Mouse (Mus musculus): ENCODE measurements around the gene Tgm4. TPM values are rescaled to one million over a fixed set of nuclear protein-coding genes. Genes with fewer than 3 reads are reported as not detected.

Tgm4 gene
- polyA plus RNA-seq, 1 experiment from 2014 or later, result 0.35 TPM

DNA sequence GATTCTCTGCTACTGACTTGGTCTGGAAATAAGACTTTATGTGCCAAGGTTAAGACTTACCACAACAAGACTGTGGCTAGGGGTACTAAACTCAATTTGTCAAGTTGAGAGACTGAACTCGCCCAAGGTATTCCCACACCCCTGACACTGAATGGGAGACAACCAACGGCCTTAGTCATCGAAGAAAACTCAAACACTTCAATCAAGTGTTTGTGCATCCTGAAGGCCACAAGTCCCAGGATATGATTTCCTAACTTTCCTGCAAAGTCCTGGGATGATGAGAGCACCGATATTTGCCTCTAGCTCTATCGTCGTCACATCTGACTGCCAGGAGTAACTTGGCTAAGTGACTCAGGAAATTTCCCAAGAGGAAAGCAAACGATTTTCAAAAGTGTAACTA, 74.7 kb downstream of the Tgm4 start:
- no peak overlapping the region for H3K4me3 ChIP-seq (ENCODE audit: control insufficient read depth in 1 of 2, insufficient read depth in 1 of 2, low read depth in 1 of 2, low read length in 2 of 2)
- no peak for ATAC-seq (ENCODE audit: insufficient number of reproducible peaks, insufficient read depth, low FRiP score, low read depth)
- H3K9ac ChIP-seq (ENCODE audit: low read length), result no peak overlapping the region
- peaks cover 0 to 15% of the 10 kb centered on the region in 2 experiments; a peak in 3 of 4 replicates for H3K4me1 ChIP-seq (ENCODE audit: control insufficient read depth in 2 of 2, insufficient read depth in 2 of 2, low read length in 2 of 2)
- H3K9me3 ChIP-seq (ENCODE audit: control insufficient read depth, low read length), result no peaks in the 10 kb centered on the region
- H3K36me3 ChIP-seq (ENCODE audit: control insufficient read depth, insufficient read depth, low read length), result peaks cover 10% of the 10 kb centered on the region
- no peaks in the 10 kb centered on the region for H3K27me3 ChIP-seq (ENCODE audit: control insufficient read depth, insufficient read depth, low read length)
- WGBS, result 89% methylated on average over 7 of the region's 7 CpGs
- no peak overlapping the region for H3K4me2 ChIP-seq (ENCODE audit: low read length)
- no peak overlapping the region for H3K27ac ChIP-seq (replicated peaks in 1 of 2; ENCODE audit: control insufficient read depth in 1 of 2, insufficient read depth in 1 of 2, low read depth in 2 of 2, low read length in 2 of 2)

DNA sequence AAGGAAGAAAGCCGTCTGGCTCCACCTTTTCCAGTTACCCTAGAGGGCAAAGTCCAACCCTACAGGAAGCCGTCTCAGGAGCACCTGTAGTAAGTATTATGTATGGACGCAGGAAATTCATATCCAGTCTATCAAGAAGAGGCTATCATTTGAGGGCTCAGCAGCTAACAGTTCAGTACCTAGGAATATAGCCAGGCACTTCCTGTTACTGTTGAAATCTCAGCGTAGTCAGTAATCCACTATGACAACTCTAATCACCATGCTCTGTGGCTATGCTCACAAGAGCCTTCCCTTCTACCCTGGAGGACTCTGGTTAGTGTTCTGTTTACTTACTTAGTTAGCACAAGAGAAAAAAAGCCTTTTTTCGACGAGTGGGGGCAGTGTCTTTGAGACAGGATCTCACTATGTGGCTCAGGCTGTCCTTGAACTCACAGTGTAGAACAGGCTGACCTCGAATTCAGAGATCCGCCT, 77.3 kb downstream of the Tgm4 start:
- ATAC-seq (ENCODE audit: insufficient number of reproducible peaks, insufficient read depth, low FRiP score, low read depth), result no peak
- peak overlapping the region in 1 of 2 experiments; percentile 95; a peak in 2 of 4 replicates for H3K4me3 ChIP-seq (ENCODE audit: control insufficient read depth in 1 of 2, insufficient read depth in 1 of 2, low read depth in 1 of 2, low read length in 2 of 2)
- peak overlapping the region; percentile 96 for H3K9ac ChIP-seq (ENCODE audit: low read length)
- peaks cover 0 to 15% of the 10 kb centered on the region in 2 experiments; a peak in 3 of 4 replicates for H3K4me1 ChIP-seq (ENCODE audit: control insufficient read depth in 2 of 2, insufficient read depth in 2 of 2, low read length in 2 of 2)
- H3K36me3 ChIP-seq (ENCODE audit: control insufficient read depth, insufficient read depth, low read length), result peaks cover 11% of the 10 kb centered on the region
- H3K4me2 ChIP-seq (ENCODE audit: low read length), result peak overlapping the region; percentile 98
- no peak overlapping the region for H3K27ac ChIP-seq (replicated peaks in 1 of 2; ENCODE audit: control insufficient read depth in 1 of 2, insufficient read depth in 1 of 2, low read depth in 2 of 2, low read length in 2 of 2)
- H3K27me3 ChIP-seq (ENCODE audit: control insufficient read depth, insufficient read depth, low read length), result no peaks in the 10 kb centered on the region
- WGBS, result 52% methylated on average over 8 of the region's 8 CpGs
- H3K9me3 ChIP-seq (ENCODE audit: control insufficient read depth, low read length), result no peaks in the 10 kb centered on the region

DNA sequence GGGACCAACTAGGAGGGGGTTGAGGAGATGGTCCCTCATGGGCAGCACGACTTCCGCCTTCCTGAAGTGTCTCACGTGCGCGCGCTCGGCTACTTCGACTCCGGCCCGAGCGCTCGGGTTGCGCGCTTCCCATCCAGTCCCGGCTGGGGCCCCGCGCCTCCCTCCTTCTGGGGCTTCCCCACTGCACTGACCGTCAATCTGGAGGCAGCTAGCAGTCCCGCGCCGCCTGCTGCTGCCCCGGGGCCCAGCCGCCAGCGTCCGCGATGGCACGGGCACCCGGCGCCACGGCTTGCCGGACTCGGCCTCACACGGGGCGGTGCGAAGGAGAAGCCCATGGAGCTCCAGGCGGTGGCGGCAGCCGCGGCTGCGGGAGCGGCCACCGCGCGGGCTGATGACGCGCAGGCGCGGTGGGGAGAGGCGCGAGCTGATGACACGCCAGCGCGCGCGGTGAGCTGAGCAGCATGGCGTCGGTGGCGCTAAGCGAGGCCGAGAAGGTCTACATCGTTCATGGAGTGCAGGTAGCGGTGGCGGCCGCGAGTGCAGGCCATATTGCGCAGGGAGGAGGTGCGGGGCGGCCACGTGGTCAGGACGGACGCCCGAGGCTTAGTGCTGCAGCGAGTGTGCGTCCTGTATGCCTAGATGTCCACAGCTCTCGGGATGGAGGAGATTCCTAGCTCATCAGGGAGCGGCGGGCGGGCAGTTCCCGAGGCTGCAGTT, 78.4 kb downstream of the Tgm4 start, which contains the start of the genes Zdhhc3 and Exosc7:
Zdhhc3 (minus strand) TSS at position 401 of the 717 bp plus-strand sequence.
Exosc7 (plus strand) TSS at position 411 of the 717 bp plus-strand sequence.
- H3K9ac ChIP-seq (ENCODE audit: low read length), result peak within 1 kb of the TSS; percentile 96
- ATAC-seq (ENCODE audit: insufficient number of reproducible peaks, insufficient read depth, low FRiP score, low read depth), result peak; percentile 92
- peak within 1 kb of the TSS; percentile 62 to 95 for H3K4me3 ChIP-seq (ENCODE audit: control insufficient read depth in 1 of 2, insufficient read depth in 1 of 2, low read depth in 1 of 2, low read length in 2 of 2)
- H3K36me3 ChIP-seq (ENCODE audit: control insufficient read depth, insufficient read depth, low read length), result peaks cover 19% of the 10 kb centered on the region
- WGBS, result under 1% methylated on average over 74 of the region's 79 CpGs
- H3K4me2 ChIP-seq (ENCODE audit: low read length), result peak within 1 kb of the TSS; percentile 98
- H3K4me1 ChIP-seq (ENCODE audit: control insufficient read depth in 2 of 2, insufficient read depth in 2 of 2, low read length in 2 of 2), result peaks cover 0 to 15% of the 10 kb centered on the region in 2 experiments; a peak in 3 of 4 replicates
- H3K27me3 ChIP-seq (ENCODE audit: control insufficient read depth, insufficient read depth, low read length), result no peaks in the 10 kb centered on the region
- no peaks in the 10 kb centered on the region for H3K9me3 ChIP-seq (ENCODE audit: control insufficient read depth, low read length)
- peak within 1 kb of the TSS; percentile 85 to 92 for H3K27ac ChIP-seq (replicated peaks in 1 of 2; ENCODE audit: control insufficient read depth in 1 of 2, insufficient read depth in 1 of 2, low read depth in 2 of 2, low read length in 2 of 2)

DNA sequence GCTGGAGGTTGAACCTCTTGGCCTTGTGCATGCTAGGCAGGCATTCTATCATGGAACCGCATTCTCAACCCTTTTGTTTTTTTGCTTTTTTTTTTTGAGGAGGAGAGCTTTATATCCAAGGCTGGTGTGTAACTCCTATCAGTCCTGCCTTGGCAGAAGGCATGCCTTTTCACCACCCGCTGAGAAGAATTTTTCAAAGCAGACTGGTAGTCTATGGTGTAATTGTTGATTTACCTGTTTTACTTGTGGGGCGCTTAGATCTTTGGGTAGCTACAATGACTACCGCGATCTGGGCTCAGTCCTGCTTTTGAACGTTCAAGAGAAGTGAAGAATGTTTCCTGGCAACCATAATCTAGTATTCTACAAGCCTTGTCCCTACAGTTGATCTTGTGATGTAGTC, 79.4 kb downstream of the Tgm4 start:
- Histone ChIP-seq H3K4me1 (ENCODE audit: control insufficient read depth in 2 of 2, insufficient read depth in 2 of 2, low read length in 2 of 2) (peaks cover 0 to 15% of the 10 kb centered on the region in 2 experiments; a peak in 3 of 4 replicates), H3K4me2 (ENCODE audit: low read length) (peak overlapping the region; percentile 98), H3K36me3 (ENCODE audit: control insufficient read depth, insufficient read depth, low read length) (peaks cover 27% of the 10 kb centered on the region), H3K4me3 (ENCODE audit: control insufficient read depth in 1 of 2, insufficient read depth in 1 of 2, low read depth in 1 of 2, low read length in 2 of 2) (peak overlapping the region; percentile 62 to 95), H3K9me3 (ENCODE audit: control insufficient read depth, low read length) (no peaks in the 10 kb centered on the region), H3K27ac (replicated peaks in 1 of 2; ENCODE audit: control insufficient read depth in 1 of 2, insufficient read depth in 1 of 2, low read depth in 2 of 2, low read length in 2 of 2) (peak overlapping the region in 1 of 2 experiments; percentile 92; a peak in 1 of 4 replicates), H3K27me3 (ENCODE audit: control insufficient read depth, insufficient read depth, low read length) (no peaks in the 10 kb centered on the region), H3K9ac (ENCODE audit: low read length) (peak overlapping the region; percentile 96)
- 58% methylated on average over 6 of the region's 6 CpGs for WGBS
- no peak for ATAC-seq (ENCODE audit: insufficient number of reproducible peaks, insufficient read depth, low FRiP score, low read depth)

DNA sequence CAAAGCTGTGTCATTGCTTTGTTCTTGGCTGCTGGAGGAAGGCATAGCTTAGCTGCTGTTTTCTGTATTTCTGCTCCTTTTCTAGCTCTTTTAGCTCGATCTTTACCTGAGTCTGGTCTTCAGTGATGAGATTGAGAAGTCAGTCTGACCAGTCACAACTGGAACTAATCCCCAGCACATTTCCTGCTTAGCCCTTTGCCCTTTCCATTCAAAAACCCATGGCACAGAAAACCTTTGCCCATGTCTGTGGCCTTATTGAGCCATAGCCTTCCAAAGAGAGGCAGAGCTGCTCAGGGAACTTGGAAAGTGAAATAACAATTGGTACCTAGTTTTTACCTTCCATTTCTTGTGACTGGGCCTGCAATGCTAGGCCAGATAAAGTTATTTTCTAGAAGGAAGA, 81.0 kb downstream of the Tgm4 start:
- H3K4me3 ChIP-seq (ENCODE audit: control insufficient read depth in 1 of 2, insufficient read depth in 1 of 2, low read depth in 1 of 2, low read length in 2 of 2), result no peak overlapping the region
- no peaks in the 10 kb centered on the region for H3K9me3 ChIP-seq (ENCODE audit: control insufficient read depth, low read length)
- H3K27ac ChIP-seq (replicated peaks in 1 of 2; ENCODE audit: control insufficient read depth in 1 of 2, insufficient read depth in 1 of 2, low read depth in 2 of 2, low read length in 2 of 2), result no peak overlapping the region
- no peaks in the 10 kb centered on the region for H3K27me3 ChIP-seq (ENCODE audit: control insufficient read depth, insufficient read depth, low read length)
- peaks cover 44% of the 10 kb centered on the region for H3K36me3 ChIP-seq (ENCODE audit: control insufficient read depth, insufficient read depth, low read length)
- 92% methylated on average over 1 of the region's 1 CpGs for WGBS
- no peak overlapping the region for H3K9ac ChIP-seq (ENCODE audit: low read length)
- H3K4me1 ChIP-seq (ENCODE audit: control insufficient read depth in 2 of 2, insufficient read depth in 2 of 2, low read length in 2 of 2), result peaks cover 0 to 19% of the 10 kb centered on the region in 2 experiments; a peak in 3 of 4 replicates
- no peak for ATAC-seq (ENCODE audit: insufficient number of reproducible peaks, insufficient read depth, low FRiP score, low read depth)
- no peak overlapping the region for H3K4me2 ChIP-seq (ENCODE audit: low read length)

Other genes with a start within 250 kb of the Tgm4 start
- gene Tcaim, start 229.2 kb upstream of the Tgm4 start, polyA plus RNA-seq (2014; fragmentation: Nextera tagmentation; extraction: Ambion mirVana), result 6.2 and 6.9 TPM in 2 replicates
- gene Gm35549, start 190.7 kb upstream of the Tgm4 start, polyA plus RNA-seq (2014; fragmentation: Nextera tagmentation; extraction: Ambion mirVana), result 0.36 TPM in 1 of 2 replicates, not detected in the other
- gene Zfp445, start 168.7 kb upstream of the Tgm4 start, polyA plus RNA-seq (2014; fragmentation: Nextera tagmentation; extraction: Ambion mirVana), result 34.8 and 36.7 TPM in 2 replicates
- 1.1 and 1.5 TPM in 2 replicates for gene Zkscan7, start 149.0 kb upstream of the Tgm4 start, polyA plus RNA-seq (2014; fragmentation: Nextera tagmentation; extraction: Ambion mirVana)
- 10.8 and 11.5 TPM in 2 replicates for gene Zfp105, start 111.7 kb upstream of the Tgm4 start, polyA plus RNA-seq (2014; fragmentation: Nextera tagmentation; extraction: Ambion mirVana)
- 28.0 and 30.0 TPM in 2 replicates for gene 1110059G10Rik, start 83.7 kb upstream of the Tgm4 start, polyA plus RNA-seq (2014; fragmentation: Nextera tagmentation; extraction: Ambion mirVana)
- 22.2 and 26.2 TPM in 2 replicates for gene Kif15, start 83.7 kb upstream of the Tgm4 start, polyA plus RNA-seq (2014; fragmentation: Nextera tagmentation; extraction: Ambion mirVana)
- gene Tmem42, start 13.4 kb upstream of the Tgm4 start, polyA plus RNA-seq (2014; fragmentation: Nextera tagmentation; extraction: Ambion mirVana), result 23.0 and 23.5 TPM in 2 replicates
- gene Zdhhc3, start 78.5 kb downstream of the Tgm4 start, polyA plus RNA-seq (2014; fragmentation: Nextera tagmentation; extraction: Ambion mirVana), result 36.5 and 36.9 TPM in 2 replicates
- gene Exosc7, start 78.5 kb downstream of the Tgm4 start, polyA plus RNA-seq (2014; fragmentation: Nextera tagmentation; extraction: Ambion mirVana), result 68.0 and 72.9 TPM in 2 replicates
- gene Clec3b, start 116.2 kb downstream of the Tgm4 start, polyA plus RNA-seq (2014; fragmentation: Nextera tagmentation; extraction: Ambion mirVana), result not detected in 2 replicates
- gene Cdcp1, start 181.3 kb downstream of the Tgm4 start, polyA plus RNA-seq (2014; fragmentation: Nextera tagmentation; extraction: Ambion mirVana), result 0.14 TPM in 1 of 2 replicates, not detected in the other
- 6.6 and 7.2 TPM in 2 replicates for gene Tmem158, start 226.0 kb downstream of the Tgm4 start, polyA plus RNA-seq (2014; fragmentation: Nextera tagmentation; extraction: Ambion mirVana)

Measured in heart, embryonic 14.5 days (tissue).